Mouse (Mus musculus): ENCODE data around the gene Slc35g2. TPM values are rescaled to one million over a fixed set of nuclear protein-coding genes. Genes with fewer than 3 reads are reported as not detected.

Gene Slc35g2
- polyA plus RNA-seq (2012; rRNA removed): 2.1 and 3.0 TPM in 2 replicates

GRCm38 (mm10) chr9:100570626-100571233 is at the start of gene Slc35g2:
Gene Slc35g2 (minus strand): TSS chr9:100571090.
- no peak for DNase-seq (ENCODE audit: low read depth)

- DNase-seq (ENCODE audit: low read depth): no peak
These were observed 46.1 kb upstream of the Slc35g2 start for GRCm38 (mm10) chr9:100616947-100617346.

GRCm38 (mm10) chr9:100613501-100614071 is 42.7 kb upstream of the Slc35g2 start:
- DNase-seq (ENCODE audit: low read depth): no peak

GRCm38 (mm10) chr9:100605985-100606554 is 35.2 kb upstream of the Slc35g2 start:
- DNase-seq (ENCODE audit: low read depth): no peak

GRCm38 (mm10) chr9:100605522-100605921 is 34.6 kb upstream of the Slc35g2 start:
- no peak for DNase-seq (ENCODE audit: low read depth)

GRCm38 (mm10) chr9:100603156-100603555 is 32.3 kb upstream of the Slc35g2 start:
- no peak for DNase-seq (ENCODE audit: low read depth)

- no peak for DNase-seq (ENCODE audit: low read depth)
These were observed 31.2 kb upstream of the Slc35g2 start for GRCm38 (mm10) chr9:100602130-100602529.

GRCm38 (mm10) chr9:100599761-100600328 is 29.0 kb upstream of the Slc35g2 start:
- no peak for DNase-seq (ENCODE audit: low read depth)

- no peak for DNase-seq (ENCODE audit: low read depth)
These were observed 26.7 kb upstream of the Slc35g2 start, which contains the start of gene Stag1 for GRCm38 (mm10) chr9:100597546-100597945. Gene Stag1 (plus strand): TSS chr9:100597798.

- DNase-seq (ENCODE audit: low read depth): no peak
These were observed 25.4 kb upstream of the Slc35g2 start for GRCm38 (mm10) chr9:100596317-100596716.

GRCm38 (mm10) chr9:100590462-100590861 is 19.6 kb upstream of the Slc35g2 start:
- no peak for DNase-seq (ENCODE audit: low read depth)

- DNase-seq (ENCODE audit: low read depth): no peak
These were observed 13.1 kb upstream of the Slc35g2 start for GRCm38 (mm10) chr9:100584031-100584430.

GRCm38 (mm10) chr9:100582883-100583575 is 12.1 kb upstream of the Slc35g2 start:
- no peak for DNase-seq (ENCODE audit: low read depth)

GRCm38 (mm10) chr9:100581543-100582492 is 10.9 kb upstream of the Slc35g2 start:
- DNase-seq (ENCODE audit: low read depth): no peak

GRCm38 (mm10) chr9:100580196-100580740 is 9.4 kb upstream of the Slc35g2 start:
- no peak for DNase-seq (ENCODE audit: low read depth)

- DNase-seq (ENCODE audit: low read depth): no peak
These were observed 3.1 kb upstream of the Slc35g2 start for GRCm38 (mm10) chr9:100573942-100574341.

GRCm38 (mm10) chr9:100573300-100573699 is 2.4 kb upstream of the Slc35g2 start:
- DNase-seq (ENCODE audit: low read depth): no peak

GRCm38 (mm10) chr9:100571511-100571910 is 621 bp upstream of the Slc35g2 start:
- no peak for DNase-seq (ENCODE audit: low read depth)

GRCm38 (mm10) chr9:100569798-100570625 is 878 bp downstream of the Slc35g2 start:
- DNase-seq (ENCODE audit: low read depth): no peak

Data from gonadal fat pad, adult 2 months (tissue).